Mouse (Mus musculus): ENCODE results near the gene Lta.

- TF ChIP-seq POLR2A (IDR thresholded peaks at IDR 0.05; ENCODE audit: control insufficient read depth in 1 of 2, insufficient read depth in 1 of 2, low read depth in 1 of 2, low read length in 2 of 2, poor library complexity in 1 of 2) = no peak
- no peak for TF ChIP-seq MAX (IDR thresholded peaks at IDR 0.05; ENCODE audit: low read length)
- TF ChIP-seq CTCF (IDR thresholded peaks at IDR 0.05 in 2 of 3, conservative IDR thresholded peaks at IDR 0.05 in 1 of 3; ENCODE audit: control insufficient read depth in 1 of 3, insufficient read depth in 1 of 3, low read depth in 2 of 3, low read length in 3 of 3, poor library complexity in 1 of 3, severe bottlenecking in 1 of 3) = no peak
- no peak for TF ChIP-seq CHD2 (IDR thresholded peaks at IDR 0.05; ENCODE audit: low read length)
- no peak for TF ChIP-seq MXI1 (IDR thresholded peaks at IDR 0.05; ENCODE audit: low read depth, low read length)
- no peak for TF ChIP-seq EP300 (IDR thresholded peaks at IDR 0.05; ENCODE audit: low read depth in 1 of 2, low read length in 2 of 2)
- no peak for TF ChIP-seq TAL1 (IDR thresholded peaks at IDR 0.05; ENCODE audit: low read length)
- no peak for TF ChIP-seq GATA1 (IDR thresholded peaks at IDR 0.05; ENCODE audit: low read depth, low read length)
These were observed 17.1 kb upstream of the Lta start for GRCm38 (mm10) chr17:35222299-35222698.
